ENCODE assay signal across 8 mouse cellular contexts in genomic region chr14:30548131-30548720, GRCm38 (mm10). TPM values are rescaled to one million over a fixed set of nuclear protein-coding genes. Genes with fewer than 3 reads are reported as not detected.
DNase-seq lines count a peak whose midpoint lies in the region; ATAC-seq and TF ChIP-seq lines count a peak whose summit lies in the region.

Gene Tkt, plus strand, starts transcription at chr14:30548359.

- H3K9me3 ChIP-seq in forebrain, postnatal 0 days (ENCODE audit: low read length), result no peaks in the 10 kb centered on the region
- no peaks in the 10 kb centered on the region for H3K9me3 ChIP-seq in liver, embryonic 16.5 days (replicated peaks; ENCODE audit: control insufficient read depth, low read length)
- no peaks in the 10 kb centered on the region for H3K9me3 ChIP-seq in neural tube, embryonic 13.5 days

- TF ChIP-seq CTCF in forebrain, postnatal 0 days (IDR thresholded peaks at IDR 0.05; ENCODE audit: low read depth), result no peak

- H3K27ac ChIP-seq in forebrain, postnatal 0 days (ENCODE audit: low read depth, low read length), result peak within 1 kb of the TSS; percentile 92
- H3K27ac ChIP-seq in liver, embryonic 16.5 days (ENCODE audit: low read length), result peak within 1 kb of the TSS; percentile 95
- peak within 1 kb of the TSS; percentile 96 for H3K27ac ChIP-seq in neural tube, embryonic 13.5 days (replicated peaks)

- peak within 1 kb of the TSS; percentile 65 for H3K4me3 ChIP-seq in forebrain, postnatal 0 days (ENCODE audit: low read depth, low read length)
- H3K4me3 ChIP-seq in liver, embryonic 16.5 days (ENCODE audit: low read depth, low read length), result peak within 1 kb of the TSS; percentile 78
- peak within 1 kb of the TSS; percentile 79 for H3K4me3 ChIP-seq in neural tube, embryonic 13.5 days

- ATAC-seq in forebrain, postnatal 0 days, result peak; percentile 9
- peak; percentile 9; the same call in 1 of the 2 replicates for ATAC-seq in liver, embryonic 16.5 days (ENCODE audit: low read depth)
- ATAC-seq in neural tube, embryonic 13.5 days (ENCODE audit: low read depth), result peak; percentile 13

- 10% methylated on average over 8 of the region's 8 CpGs for WGBS in forebrain, postnatal 0 days
- WGBS in large intestine, adult 2 months, result 13% methylated on average over 8 of the region's 8 CpGs
- WGBS in liver, embryonic 16.5 days (ENCODE audit: insufficient replicate concordance), result 20% methylated on average over 8 of the region's 8 CpGs
- WGBS in neural tube, embryonic 13.5 days, result 18% methylated on average over 8 of the region's 8 CpGs

- intact Hi-C loops in heart, postnatal 14 days (cut with DNase I), result loop anchor here (2.0 kb wide), 1 partner anchor 27 kb away; no protein-coding TSS in a partner anchor

- peak within 1 kb of the TSS; percentile 90 for H3K9ac ChIP-seq in forebrain, postnatal 0 days
- peak within 1 kb of the TSS; percentile 81 for H3K9ac ChIP-seq in liver, embryonic 16.5 days (ENCODE audit: low read depth, low read length)
- peak within 1 kb of the TSS; percentile 93 for H3K9ac ChIP-seq in neural tube, embryonic 13.5 days

- H3K27me3 ChIP-seq in forebrain, postnatal 0 days (ENCODE audit: insufficient read depth, low read length), result no peaks in the 10 kb centered on the region
- H3K27me3 ChIP-seq in liver, embryonic 16.5 days (ENCODE audit: control insufficient read depth, insufficient read depth, low read depth, low read length), result 0 out of 2 replicates have a peak, but pooled peaks cover 2% of the 10 kb centered on the region
- H3K27me3 ChIP-seq in neural tube, embryonic 13.5 days, result no peaks in the 10 kb centered on the region

- H3K36me3 ChIP-seq in forebrain, postnatal 0 days (ENCODE audit: insufficient read depth), result no peaks in the 10 kb centered on the region
- no peaks in the 10 kb centered on the region for H3K36me3 ChIP-seq in liver, embryonic 16.5 days (ENCODE audit: control insufficient read depth, insufficient read depth)
- no peaks in the 10 kb centered on the region for H3K36me3 ChIP-seq in neural tube, embryonic 13.5 days

- H3K4me2 ChIP-seq in forebrain, postnatal 0 days (ENCODE audit: low read depth), result peak within 1 kb of the TSS; percentile 60
- peak within 1 kb of the TSS; percentile 90 for H3K4me2 ChIP-seq in liver, embryonic 16.5 days (ENCODE audit: low read depth, low read length)
- H3K4me2 ChIP-seq in neural tube, embryonic 13.5 days, result peak within 1 kb of the TSS; percentile 93

- peak; percentile 46 for DNase-seq in MEL-GATA-1-ER (ENCODE audit: extremely low read depth, low read depth)
- peak; percentile 46 to 51 for DNase-seq in cerebellum, adult 18-20 months
- DNase-seq in forebrain, postnatal 0 days, result peak; percentile 60
- DNase-seq in heart, postnatal 14 days, result peak; percentile 77 to 87
- DNase-seq in large intestine, adult 2 months (ENCODE audit: low read depth, low spot score), result peak; percentile 38
- DNase-seq in urinary bladder, postnatal 36 days (ENCODE audit: low spot score in 2 of 2), result peak; percentile 50 to 80

- peaks cover 21% of the 10 kb centered on the region; the same call in 1 of the 2 replicates for H3K4me1 ChIP-seq in forebrain, postnatal 0 days (ENCODE audit: insufficient read depth)
- H3K4me1 ChIP-seq in liver, embryonic 16.5 days (ENCODE audit: control insufficient read depth, low read depth, low read length), result peaks cover 32% of the 10 kb centered on the region
- peaks cover 35% of the 10 kb centered on the region for H3K4me1 ChIP-seq in neural tube, embryonic 13.5 days (replicated peaks)

RNA-seq across cellular contexts. Expression of gene Tkt, which starts in this region (rescaled TPM):
- total RNA-seq in forebrain, postnatal 0 days (2014; rRNA removed), result 374 and 390 TPM in 2 replicates
- polyA plus RNA-seq in forebrain, postnatal 0 days (2015; fragmentation: Nextera tagmentation; extraction: Ambion mirVana), result 278 and 281 TPM in 2 replicates
- total RNA-seq in heart, postnatal 14 days (2021), result 10 to 100 TPM; 35.1 to 39.2 TPM
- polyA plus RNA-seq in large intestine, adult 2 months (2012; rRNA removed), result 430 and 557 TPM in 2 replicates
- polyA plus RNA-seq in liver, embryonic 16.5 days (2015; fragmentation: Nextera tagmentation; extraction: Ambion mirVana), result 175 and 178 TPM in 2 replicates
- polyA plus RNA-seq in neural tube, embryonic 13.5 days (2015; fragmentation: Nextera tagmentation; extraction: Ambion mirVana), result 197 and 213 TPM in 2 replicates

Comparison
In these comparisons a context has a peak if more than half of its experiments do, and no peak if none do; other contexts are left out.
1. Peak in every context shown above with its lines: DNase-seq, ATAC-seq, H3K4me3 ChIP-seq and H3K27ac ChIP-seq.